Mouse (Mus musculus): Measurements from ENCODE around the gene Smarcc1. TPM values are rescaled to one million over a fixed set of nuclear protein-coding genes. Genes with fewer than 3 reads are reported as not detected.
"Not testable (repeated sequence)": the region's sequence is repeated elsewhere in the genome, so short reads cannot be mapped to it uniquely, and the experiment has no call there.

The Smarcc1 gene
- polyA plus RNA-seq, 1 experiment from 2014 or later = 80.0 TPM

- H3K27ac ChIP-seq (ENCODE audit: low read length); H3K4me2 ChIP-seq (ENCODE audit: low read length); H3K4me3 ChIP-seq (ENCODE audit: low read depth, low read length); H3K27me3 ChIP-seq (ENCODE audit: control insufficient read depth, insufficient read depth, low read depth, low read length); H3K9me3 ChIP-seq (replicated peaks; ENCODE audit: control insufficient read depth, low read length, poor library complexity, severe bottlenecking); ATAC-seq; H3K4me1 ChIP-seq (ENCODE audit: control insufficient read depth, insufficient read depth, low read length); H3K9ac ChIP-seq (ENCODE audit: low read depth, low read length); H3K36me3 ChIP-seq (ENCODE audit: control insufficient read depth, insufficient read depth, low read length): not testable (repeated sequence)
- WGBS = 70% methylated on average over 2 of the region's 2 CpGs
These were observed 6.6 kb downstream of the Smarcc1 start for GRCm38 (mm10) chr9:110124008-110124540.

GRCm38 (mm10) chr9:110130896-110131524, 13.5 kb downstream of the Smarcc1 start:
- Histone ChIP-seq H3K4me3 (ENCODE audit: low read depth, low read length) (peak overlapping the region; percentile 80), H3K4me2 (ENCODE audit: low read length) (peak overlapping the region; percentile 68), H3K27ac (ENCODE audit: low read length) (peak overlapping the region; percentile 91), H3K27me3 (ENCODE audit: control insufficient read depth, insufficient read depth, low read depth, low read length) (no peaks in the 10 kb centered on the region), H3K9ac (ENCODE audit: low read depth, low read length) (peak overlapping the region; percentile 77), H3K36me3 (ENCODE audit: control insufficient read depth, insufficient read depth, low read length) (no peaks in the 10 kb centered on the region), H3K9me3 (replicated peaks; ENCODE audit: control insufficient read depth, low read length, poor library complexity, severe bottlenecking) (no peaks in the 10 kb centered on the region), H3K4me1 (ENCODE audit: control insufficient read depth, insufficient read depth, low read length) (peaks cover 35% of the 10 kb centered on the region)
- 30% methylated on average over 10 of the region's 10 CpGs for WGBS
- no peak for ATAC-seq

GRCm38 (mm10) chr9:110131525-110132197, 14.2 kb downstream of the Smarcc1 start:
- no peaks in the 10 kb centered on the region for H3K36me3 ChIP-seq (ENCODE audit: control insufficient read depth, insufficient read depth, low read length)
- peak overlapping the region; percentile 80 for H3K9ac ChIP-seq (ENCODE audit: low read depth, low read length)
- WGBS = under 1% methylated on average over 64 of the region's 64 CpGs
- peaks cover 35% of the 10 kb centered on the region for H3K4me1 ChIP-seq (ENCODE audit: control insufficient read depth, insufficient read depth, low read length)
- peak; percentile 96 for ATAC-seq
- H3K27ac ChIP-seq (ENCODE audit: low read length) = peak overlapping the region; percentile 91
- H3K4me3 ChIP-seq (ENCODE audit: low read depth, low read length) = peak overlapping the region; percentile 80
- no peaks in the 10 kb centered on the region for H3K27me3 ChIP-seq (ENCODE audit: control insufficient read depth, insufficient read depth, low read depth, low read length)
- no peaks in the 10 kb centered on the region for H3K9me3 ChIP-seq (replicated peaks; ENCODE audit: control insufficient read depth, low read length, poor library complexity, severe bottlenecking)
- H3K4me2 ChIP-seq (ENCODE audit: low read length) = peak overlapping the region; percentile 68

- H3K27ac ChIP-seq (ENCODE audit: low read length) = peak overlapping the region; percentile 91
- peak overlapping the region; percentile 67 for H3K4me2 ChIP-seq (ENCODE audit: low read length)
- peak overlapping the region; percentile 80 for H3K9ac ChIP-seq (ENCODE audit: low read depth, low read length)
- H3K36me3 ChIP-seq (ENCODE audit: control insufficient read depth, insufficient read depth, low read length) = no peaks in the 10 kb centered on the region
- H3K27me3 ChIP-seq (ENCODE audit: control insufficient read depth, insufficient read depth, low read depth, low read length) = no peaks in the 10 kb centered on the region
- H3K9me3 ChIP-seq (replicated peaks; ENCODE audit: control insufficient read depth, low read length, poor library complexity, severe bottlenecking) = no peaks in the 10 kb centered on the region
- H3K4me1 ChIP-seq (ENCODE audit: control insufficient read depth, insufficient read depth, low read length) = peaks cover 35% of the 10 kb centered on the region
- peak; percentile 73 for ATAC-seq
- WGBS = 1% methylated on average over 30 of the region's 38 CpGs
- peak overlapping the region; percentile 80 for H3K4me3 ChIP-seq (ENCODE audit: low read depth, low read length)
These were observed 14.7 kb downstream of the Smarcc1 start for GRCm38 (mm10) chr9:110132201-110132605.

- H3K9me3 ChIP-seq (replicated peaks; ENCODE audit: control insufficient read depth, low read length, poor library complexity, severe bottlenecking) = no peaks in the 10 kb centered on the region
- WGBS = 70% methylated on average over 6 of the region's 6 CpGs
- H3K4me2 ChIP-seq (ENCODE audit: low read length) = peak overlapping the region; percentile 67
- H3K36me3 ChIP-seq (ENCODE audit: control insufficient read depth, insufficient read depth, low read length) = no peaks in the 10 kb centered on the region
- H3K27ac ChIP-seq (ENCODE audit: low read length) = no peak overlapping the region
- ATAC-seq = no peak
- no peak overlapping the region; the same call in 1 of the 2 replicates for H3K9ac ChIP-seq (ENCODE audit: low read depth, low read length)
- H3K4me3 ChIP-seq (ENCODE audit: low read depth, low read length) = peak overlapping the region; percentile 80
- peaks cover 35% of the 10 kb centered on the region for H3K4me1 ChIP-seq (ENCODE audit: control insufficient read depth, insufficient read depth, low read length)
- no peaks in the 10 kb centered on the region for H3K27me3 ChIP-seq (ENCODE audit: control insufficient read depth, insufficient read depth, low read depth, low read length)
These were observed 15.4 kb downstream of the Smarcc1 start for GRCm38 (mm10) chr9:110132921-110133320.

- H3K27ac ChIP-seq (ENCODE audit: low read length) = no peak overlapping the region
- WGBS = 79% methylated on average over 5 of the region's 5 CpGs
- no peak overlapping the region for H3K4me3 ChIP-seq (ENCODE audit: low read depth, low read length)
- no peaks in the 10 kb centered on the region for H3K9me3 ChIP-seq (replicated peaks; ENCODE audit: control insufficient read depth, low read length, poor library complexity, severe bottlenecking)
- H3K4me2 ChIP-seq (ENCODE audit: low read length) = peak overlapping the region; percentile 67; the same call in 1 of the 2 replicates
- H3K27me3 ChIP-seq (ENCODE audit: control insufficient read depth, insufficient read depth, low read depth, low read length) = no peaks in the 10 kb centered on the region
- no peak overlapping the region for H3K9ac ChIP-seq (ENCODE audit: low read depth, low read length)
- no peaks in the 10 kb centered on the region for H3K36me3 ChIP-seq (ENCODE audit: control insufficient read depth, insufficient read depth, low read length)
- H3K4me1 ChIP-seq (ENCODE audit: control insufficient read depth, insufficient read depth, low read length) = peaks cover 35% of the 10 kb centered on the region
- ATAC-seq = no peak
These were observed 16.7 kb downstream of the Smarcc1 start for GRCm38 (mm10) chr9:110134176-110134575.

DNA sequence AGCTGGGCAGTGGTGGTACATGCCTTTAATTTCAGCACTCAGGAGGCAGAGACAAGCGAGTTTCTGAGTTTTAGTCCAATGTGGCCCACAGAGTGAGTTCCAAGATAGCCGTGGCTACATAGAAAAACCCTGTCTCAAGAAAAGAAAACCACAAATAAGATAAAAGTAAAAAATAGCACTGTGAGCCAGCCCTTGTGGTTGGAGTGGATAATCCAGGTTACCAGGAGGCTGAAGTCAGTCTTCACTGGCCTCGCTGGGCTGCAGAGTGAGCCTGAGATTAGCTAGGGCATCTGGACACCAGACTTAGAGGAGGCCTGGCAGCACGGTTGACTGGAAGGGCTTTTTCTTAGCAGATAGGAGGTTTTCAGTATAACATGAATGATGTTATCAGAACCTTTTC, 21.6 kb downstream of the Smarcc1 start:
- Histone ChIP-seq H3K27ac (ENCODE audit: low read length) (no peak overlapping the region), H3K9me3 (replicated peaks; ENCODE audit: control insufficient read depth, low read length, poor library complexity, severe bottlenecking) (no peaks in the 10 kb centered on the region), H3K9ac (ENCODE audit: low read depth, low read length) (no peak overlapping the region), H3K27me3 (ENCODE audit: control insufficient read depth, insufficient read depth, low read depth, low read length) (no peaks in the 10 kb centered on the region), H3K36me3 (ENCODE audit: control insufficient read depth, insufficient read depth, low read length) (peaks cover 9% of the 10 kb centered on the region; the same call in 1 of the 2 replicates), H3K4me2 (ENCODE audit: low read length) (no peak overlapping the region), H3K4me1 (ENCODE audit: control insufficient read depth, insufficient read depth, low read length) (peaks cover 14% of the 10 kb centered on the region), H3K4me3 (ENCODE audit: low read depth, low read length) (no peak overlapping the region)
- ATAC-seq = no peak
- WGBS = 87% methylated on average over 4 of the region's 4 CpGs

DNA sequence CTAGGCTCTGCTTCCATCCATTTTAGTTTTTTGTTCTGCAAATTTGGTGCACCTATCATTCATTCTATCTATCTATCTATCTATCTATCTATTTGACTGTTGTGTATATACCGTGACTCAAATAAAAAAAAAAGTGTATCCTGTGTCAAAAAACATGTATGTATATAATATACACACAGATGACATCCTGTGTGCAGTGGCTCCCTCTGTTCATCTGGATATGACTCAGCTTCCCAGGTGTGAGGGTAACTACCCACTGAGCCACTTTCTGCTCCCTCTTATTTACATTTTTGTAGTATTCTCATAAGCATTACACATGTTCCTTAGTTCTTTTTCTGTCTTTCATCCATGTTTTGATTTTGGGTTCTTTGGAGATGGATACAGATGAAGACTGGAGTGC, 24.6 kb downstream of the Smarcc1 start:
- Histone ChIP-seq H3K27ac (ENCODE audit: low read length) (no peak overlapping the region), H3K4me1 (ENCODE audit: control insufficient read depth, insufficient read depth, low read length) (no peaks in the 10 kb centered on the region), H3K36me3 (ENCODE audit: control insufficient read depth, insufficient read depth, low read length) (peaks cover 12% of the 10 kb centered on the region; the same call in 1 of the 2 replicates), H3K27me3 (ENCODE audit: control insufficient read depth, insufficient read depth, low read depth, low read length) (no peaks in the 10 kb centered on the region), H3K9ac (ENCODE audit: low read depth, low read length) (no peak overlapping the region), H3K4me2 (ENCODE audit: low read length) (no peak overlapping the region), H3K4me3 (ENCODE audit: low read depth, low read length) (no peak overlapping the region), H3K9me3 (replicated peaks; ENCODE audit: control insufficient read depth, low read length, poor library complexity, severe bottlenecking) (no peaks in the 10 kb centered on the region)
- ATAC-seq = no peak
- 95% methylated on average over 1 of the region's 1 CpGs for WGBS

DNA sequence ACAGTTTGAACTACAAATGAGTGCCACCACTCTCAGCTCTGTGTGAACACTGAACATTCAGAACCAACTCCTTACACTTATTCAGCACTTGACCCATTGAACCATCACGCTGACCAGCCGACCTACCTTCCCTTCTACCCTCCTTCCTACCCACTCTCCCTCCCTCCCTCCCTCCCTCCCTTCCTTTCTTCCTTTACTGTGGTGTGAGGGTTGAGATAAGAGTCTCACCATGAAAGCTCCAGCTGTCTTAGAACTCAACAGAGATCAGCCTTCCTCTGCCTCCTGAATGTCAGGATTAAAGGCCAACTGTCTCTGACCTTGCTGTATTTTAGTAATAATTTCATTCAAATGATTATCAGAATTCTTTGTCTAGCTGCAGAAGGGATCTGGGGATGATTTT, 31.1 kb downstream of the Smarcc1 start:
- H3K36me3 ChIP-seq (ENCODE audit: control insufficient read depth, insufficient read depth, low read length) = peaks cover 23% of the 10 kb centered on the region
- no peak for ATAC-seq

More for the DNA sequence above, 31.1 kb downstream of the Smarcc1 start:
- Histone ChIP-seq H3K9me3 (replicated peaks; ENCODE audit: control insufficient read depth, low read length, poor library complexity, severe bottlenecking) (no peaks in the 10 kb centered on the region), H3K9ac (ENCODE audit: low read depth, low read length) (no peak overlapping the region), H3K27ac (ENCODE audit: low read length) (no peak overlapping the region), H3K4me3 (ENCODE audit: low read depth, low read length) (no peak overlapping the region), H3K27me3 (ENCODE audit: control insufficient read depth, insufficient read depth, low read depth, low read length) (no peaks in the 10 kb centered on the region), H3K4me2 (ENCODE audit: low read length) (no peak overlapping the region), H3K4me1 (ENCODE audit: control insufficient read depth, insufficient read depth, low read length) (no peaks in the 10 kb centered on the region)
- 83% methylated on average over 2 of the region's 2 CpGs for WGBS
